Mouse (Mus musculus) heart, adult 2 months (tissue): Measurements from ENCODE around the gene Slc30a9. TPM values are rescaled to one million over a fixed set of nuclear protein-coding genes. Genes with fewer than 3 reads are reported as not detected.

Experiments
- DNase-seq, 2 experiments: peaks; one replicate each; pipeline ENCODE4 v3.0.0; 2021
- H3K27ac ChIP-seq: fragments of 200-600 bp; 2 replicates; pipeline ENCODE4 v1.8.1; 2022
- H3K27me3 ChIP-seq: fragments of 200-500 bp; 2 replicates; pipeline ENCODE4 v1.6.1; 2012; ENCODE audit warnings: mild to moderate bottlenecking, low read length, inconsistent platforms, mixed read lengths; ENCODE audit not compliant: control insufficient read depth, insufficient read depth
- H3K36me3 ChIP-seq: fragments of 200-500 bp; 2 replicates; pipeline ENCODE4 v1.6.1; 2012; ENCODE audit warnings: low read length, inconsistent platforms; ENCODE audit not compliant: control insufficient read depth, insufficient read depth
- H3K4me1 ChIP-seq: fragments of 200-500 bp; 2 replicates; pipeline ENCODE4 v1.6.1; 2011; ENCODE audit warnings: low read length; ENCODE audit not compliant: control insufficient read depth, insufficient read depth
- H3K4me3 ChIP-seq: fragments of 200-600 bp; 2 replicates; pipeline ENCODE4 v1.8.1; 2022
- H3K79me2 ChIP-seq: fragments of 200-500 bp; replicated peaks from 2 replicates; pipeline ENCODE4 v1.6.1; 2012; ENCODE audit warnings: mild to moderate bottlenecking, inconsistent platforms, low read length, moderate library complexity, mixed read lengths; ENCODE audit not compliant: control insufficient read depth, insufficient read depth
- H3K9ac ChIP-seq: fragments of 200-500 bp; 2 replicates; pipeline ENCODE4 v1.6.1; 2012; ENCODE audit warnings: low read depth, mild to moderate bottlenecking, control low read depth, inconsistent platforms, low read length, mixed read lengths
- CTCF ChIP-seq: fragments of 200-600 bp; IDR thresholded peaks from 2 replicates; pipeline ENCODE4 v1.8.1; 2022; ENCODE audit warnings: antibody characterized with exemption, mild to moderate bottlenecking, moderate library complexity
- EP300 ChIP-seq: fragments of 200-500 bp; IDR thresholded peaks from 2 replicates; pipeline ENCODE4 v1.6.1; 2011; ENCODE audit warnings: low read depth, low read length, control low read depth; ENCODE audit not compliant: insufficient read depth
- POLR2A ChIP-seq: fragments of 200-500 bp; IDR thresholded peaks from 2 replicates; pipeline ENCODE4 v1.6.1; 2011; ENCODE audit warnings: mild to moderate bottlenecking, low read depth, low read length, control low read depth; ENCODE audit not compliant: insufficient read depth
- WGBS: fragments of 180-500 bp; shearing (Covaris S2); methylation state at CpG from one replicate; pipeline ENCODE4 v1.1.7; 2018; 5-methylcytosine and 5-hydroxymethylcytosine counted together
- intact Hi-C: fragments of 180-260 bp; cut with DNase I; formaldehyde crosslinking; loops from one replicate; pipeline ENCODE4 v1.15.1; 2025
- polyA plus RNA-seq: library from polyadenylated mRNA; depleted of rRNA; stranded (reverse); fragments of >200 nt; gene quantifications from 2 replicates; pipeline ENCODE4 v1.2.3, GENCODE M21; 2012
- total RNA-seq, 2 experiments: library from RNA; stranded (reverse); gene quantifications; 2 replicates each; pipeline ENCODE4 v1.2.3; 2021

The Slc30a9 gene
- total and polyA plus RNA-seq, 3 experiments = 36.2 to 171 (median 156) TPM

- Histone ChIP-seq H3K4me3 (no peak overlapping the region), H3K36me3 (peaks cover 6% of the 10 kb centered on the region), H3K27me3 (no peaks in the 10 kb centered on the region), H3K9ac (no peak overlapping the region), H3K4me1 (no peaks in the 10 kb centered on the region), H3K79me2 (no peaks in the 10 kb centered on the region), H3K27ac (no peak overlapping the region)
- 94% methylated on average over 2 of the region's 2 CpGs for WGBS
- no peak for DNase-seq
- TF ChIP-seq EP300 = no peak
- intact Hi-C loops = no loop called here
Observed at GRCm38 (mm10) chr5:67347060-67347459, 40.3 kb downstream of the Slc30a9 start.

GRCm38 (mm10) chr5:67348949-67349348 is 42.2 kb downstream of the Slc30a9 start:
- 63% methylated on average over 10 of the region's 10 CpGs for WGBS
- intact Hi-C loops = no loop called here
- H3K36me3 ChIP-seq = no peaks in the 10 kb centered on the region; the same call in none of the 2 replicates
- no peak for DNase-seq
- no peaks in the 10 kb centered on the region for H3K27me3 ChIP-seq
- no peak overlapping the region for H3K9ac ChIP-seq
- TF ChIP-seq CTCF (no peak), POLR2A (no peak), EP300 (no peak)
- no peaks in the 10 kb centered on the region for H3K4me1 ChIP-seq
- H3K27ac ChIP-seq = no peak overlapping the region
- H3K4me3 ChIP-seq = no peak overlapping the region
- no peaks in the 10 kb centered on the region for H3K79me2 ChIP-seq

DNA sequence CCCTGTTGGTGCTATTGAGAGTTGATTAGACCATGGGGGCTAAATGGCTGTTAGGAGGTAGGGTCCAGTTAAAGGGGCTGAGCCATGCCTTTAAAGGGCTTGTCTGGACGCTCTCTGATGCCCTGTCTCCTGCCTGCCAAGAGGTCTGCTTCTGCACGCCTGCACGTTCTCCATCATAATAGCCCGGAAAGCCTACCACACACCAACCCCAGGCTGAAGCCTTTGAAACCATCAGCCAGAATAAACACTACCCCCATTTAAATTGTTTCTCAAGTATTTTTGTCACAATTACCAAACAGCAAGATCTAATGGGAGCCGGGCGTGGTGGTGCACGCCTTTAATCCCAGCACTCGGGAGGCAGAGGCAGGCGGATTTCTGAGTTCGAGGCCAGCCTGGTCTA is 55.6 kb downstream of the Slc30a9 start:
- H3K4me3 ChIP-seq = no peak overlapping the region
- no peaks in the 10 kb centered on the region for H3K4me1 ChIP-seq
- 94% methylated on average over 10 of the region's 10 CpGs for WGBS
- intact Hi-C loops = no loop called here
- H3K27me3 ChIP-seq = no peaks in the 10 kb centered on the region
- no peak overlapping the region for H3K9ac ChIP-seq
- TF ChIP-seq CTCF (no peak), POLR2A (no peak), EP300 (no peak)
- no peak overlapping the region for H3K27ac ChIP-seq
- H3K36me3 ChIP-seq = no peaks in the 10 kb centered on the region
- no peak for DNase-seq
- H3K79me2 ChIP-seq = no peaks in the 10 kb centered on the region

GRCm38 (mm10) chr5:67362931-67363330 is 56.2 kb downstream of the Slc30a9 start:
- no peak for DNase-seq
- Histone ChIP-seq H3K4me3 (no peak overlapping the region), H3K9ac (no peak overlapping the region), H3K36me3 (no peaks in the 10 kb centered on the region), H3K27ac (no peak overlapping the region), H3K79me2 (no peaks in the 10 kb centered on the region), H3K4me1 (no peaks in the 10 kb centered on the region), H3K27me3 (no peaks in the 10 kb centered on the region)
- WGBS = 42% methylated on average over 2 of the region's 2 CpGs
- TF ChIP-seq POLR2A (no peak), CTCF (no peak), EP300 (no peak)
- intact Hi-C loops = no loop called here

GRCm38 (mm10) chr5:67377044-67377621 is 70.4 kb downstream of the Slc30a9 start:
- no peak overlapping the region for H3K27ac ChIP-seq
- H3K4me1 ChIP-seq = no peaks in the 10 kb centered on the region
- no peaks in the 10 kb centered on the region for H3K79me2 ChIP-seq
- H3K36me3 ChIP-seq = no peaks in the 10 kb centered on the region
- H3K27me3 ChIP-seq = peaks cover 2% of the 10 kb centered on the region; the same call in 1 of the 2 replicates
- intact Hi-C loops = no loop called here
- TF ChIP-seq POLR2A (no peak), EP300 (no peak), CTCF (no peak)
- H3K9ac ChIP-seq = no peak overlapping the region
- no peak for DNase-seq
- no peak overlapping the region for H3K4me3 ChIP-seq
- 51% methylated on average over 8 of the region's 8 CpGs for WGBS

- H3K4me1 ChIP-seq = no peaks in the 10 kb centered on the region
- no peak overlapping the region for H3K4me3 ChIP-seq
- intact Hi-C loops = no loop called here
- no peak for DNase-seq
- peaks cover 2% of the 10 kb centered on the region; the same call in 1 of the 2 replicates for H3K27me3 ChIP-seq
- H3K9ac ChIP-seq = no peak overlapping the region
- WGBS = 95% methylated on average over 2 of the region's 2 CpGs
- no peaks in the 10 kb centered on the region for H3K79me2 ChIP-seq
- H3K27ac ChIP-seq = no peak overlapping the region
- no peak for TF ChIP-seq POLR2A
- TF ChIP-seq CTCF = no peak
- no peak for TF ChIP-seq EP300
- H3K36me3 ChIP-seq = no peaks in the 10 kb centered on the region
Observed at GRCm38 (mm10) chr5:67381690-67382089, 74.9 kb downstream of the Slc30a9 start.
